Mouse (Mus musculus) adrenal gland, postnatal 0 days (tissue): ENCODE measurements around the gene Il1rapl2. TPM values are rescaled to one million over a fixed set of nuclear protein-coding genes. Genes with fewer than 3 reads are reported as not detected.

Experiments used
- polyA plus RNA-seq: library from polyadenylated mRNA; unstranded; fragments of >200 nt; fragmentation: Nextera tagmentation; extraction: Ambion mirVana; gene quantifications from 2 replicates; pipeline ENCODE4 v1.2.1, GENCODE M21; 2015

Il1rapl2 gene
- polyA plus RNA-seq: 0.41 and 0.88 TPM in 2 replicates

DNA sequence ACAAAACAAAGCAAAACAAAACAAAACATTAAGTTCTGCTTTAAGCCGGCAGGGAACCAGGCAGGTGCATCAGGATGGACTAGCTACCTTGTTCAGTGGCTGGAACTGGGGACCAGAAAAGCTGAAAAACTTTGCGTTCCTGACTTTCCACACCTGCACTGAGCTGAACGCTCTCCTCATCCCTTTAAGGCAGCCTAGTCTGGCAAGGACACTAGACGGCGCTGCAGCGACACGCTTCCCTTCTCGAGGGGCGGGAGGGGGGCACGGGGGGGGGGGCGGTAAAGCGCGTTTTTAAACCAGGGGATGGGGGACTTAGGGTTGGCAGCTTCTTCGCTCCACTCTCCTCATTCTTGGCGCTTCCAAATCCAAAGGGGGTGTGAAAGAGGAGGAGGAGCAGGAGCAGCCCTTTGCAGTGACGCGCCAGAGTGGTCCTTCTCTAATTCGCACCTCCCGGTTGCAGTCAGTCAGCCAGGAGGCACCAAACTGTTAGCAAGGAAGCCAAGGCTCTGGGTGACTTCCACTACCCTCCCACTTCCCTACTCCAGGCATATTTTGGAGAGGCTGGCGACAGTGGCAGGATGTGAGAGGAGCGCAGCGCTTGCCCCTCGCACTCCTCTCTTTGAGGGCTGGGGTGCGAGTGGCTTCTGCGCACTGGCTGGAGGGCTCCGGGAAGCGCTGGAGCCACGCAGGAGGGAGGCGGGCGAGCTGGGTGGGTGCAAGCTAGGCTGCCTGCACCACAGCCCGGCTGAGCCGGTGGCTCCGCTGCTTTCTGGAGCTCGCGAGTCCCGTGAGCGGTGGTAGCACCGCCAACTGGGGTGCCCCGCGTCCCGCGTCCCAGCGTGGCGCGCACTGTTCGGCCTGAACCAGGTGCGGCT lies at the start of gene Il1rapl2:
TSS of gene Il1rapl2 (plus strand) at position 288 of the 875 bp plus-strand sequence.

DNA sequence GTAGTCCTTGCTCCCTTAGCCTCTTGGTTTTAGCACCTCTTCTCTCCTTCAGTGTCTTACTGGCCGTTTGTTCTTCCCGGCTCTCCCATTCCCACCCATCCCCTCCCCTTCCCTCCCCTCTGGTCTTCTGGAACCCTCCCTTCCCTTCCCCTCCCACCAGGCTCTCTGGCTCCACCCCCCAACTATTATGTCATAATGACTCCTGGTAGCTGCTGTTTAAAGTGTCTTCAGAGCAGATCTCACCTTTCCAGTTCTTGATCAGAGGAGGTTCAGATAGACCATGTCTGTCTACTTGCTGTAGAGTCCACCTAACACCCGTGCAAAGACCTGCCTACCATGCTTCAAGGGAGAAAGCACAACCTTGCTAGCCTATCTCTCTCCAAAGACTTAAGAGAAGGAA lies 639.1 kb downstream of the Il1rapl2 start, which contains the start of gene Tex13a:
TSS of gene Tex13a (minus strand) at position 101 of the 400 bp plus-strand sequence.

